Mouse (Mus musculus) liver (tissue): ENCODE data around the gene Sh2d5.

Experiments used
- DNase-seq: peaks from one replicate; pipeline ENCODE4 v3.0.0-alpha.2; 2020; ENCODE audit warnings: mixed read lengths

Gene Sh2d5

DNA sequence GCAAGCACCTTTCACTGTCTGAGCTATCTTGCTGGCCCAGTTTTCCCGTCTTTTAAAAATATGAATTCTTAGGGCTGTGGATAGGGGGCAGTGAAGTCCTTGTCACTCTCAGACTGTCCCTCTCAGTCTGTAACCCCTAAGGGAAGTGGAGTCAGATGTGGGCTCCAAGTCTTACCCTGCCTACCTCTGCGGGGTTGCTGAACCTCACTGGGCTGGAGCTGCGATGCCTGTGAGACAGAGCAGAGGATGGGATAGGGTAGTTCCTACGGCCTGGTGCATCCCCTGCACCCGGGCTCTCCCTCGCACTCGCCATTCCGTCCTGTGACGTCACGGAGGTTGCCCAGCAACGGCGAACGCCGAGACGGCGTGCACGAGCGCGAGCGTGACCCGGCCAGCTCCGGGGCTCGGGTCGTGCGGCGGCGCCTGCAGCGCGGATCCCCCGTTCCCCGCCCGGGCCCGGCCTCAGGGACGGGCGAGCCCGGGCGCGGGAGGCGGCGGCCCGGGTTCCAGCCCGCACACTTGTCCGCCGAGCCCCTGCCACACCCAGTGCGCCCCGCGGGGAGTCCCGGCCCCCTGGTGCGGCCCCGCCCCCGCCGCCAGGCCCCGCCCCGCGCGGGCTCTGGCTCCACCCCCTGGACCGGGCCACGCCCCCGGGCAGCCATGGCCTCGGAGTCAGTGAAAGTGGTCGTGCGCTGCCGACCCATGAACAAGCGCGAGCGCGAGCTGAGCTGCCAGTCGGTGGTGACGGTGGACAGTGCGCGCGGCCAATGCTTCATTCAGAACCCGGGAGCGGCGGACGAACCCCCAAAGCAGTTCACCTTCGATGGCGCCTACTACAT, 11.9 kb downstream of the Sh2d5 start:
- peak; percentile 80 for DNase-seq

DNA sequence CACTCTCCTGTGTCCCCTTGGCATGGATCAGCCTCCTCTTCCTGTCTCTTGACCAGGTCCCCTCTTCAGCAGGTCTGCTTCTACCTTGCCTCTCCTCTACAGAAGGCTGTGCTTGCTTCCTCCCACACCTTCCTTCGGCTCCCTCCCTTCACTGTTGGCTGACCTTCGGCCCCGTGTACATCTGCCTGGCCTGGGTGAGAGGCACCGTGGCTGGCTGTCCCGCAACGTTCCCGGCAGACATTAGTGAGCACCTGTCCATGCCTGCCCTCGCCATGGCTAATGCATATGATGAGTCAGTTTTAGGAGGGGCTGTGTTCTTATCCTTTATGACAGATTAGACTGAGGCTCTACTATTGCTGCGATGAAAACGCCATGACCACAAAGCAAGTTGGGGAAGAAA, 17.7 kb downstream of the Sh2d5 start:
- no peak for DNase-seq

DNA sequence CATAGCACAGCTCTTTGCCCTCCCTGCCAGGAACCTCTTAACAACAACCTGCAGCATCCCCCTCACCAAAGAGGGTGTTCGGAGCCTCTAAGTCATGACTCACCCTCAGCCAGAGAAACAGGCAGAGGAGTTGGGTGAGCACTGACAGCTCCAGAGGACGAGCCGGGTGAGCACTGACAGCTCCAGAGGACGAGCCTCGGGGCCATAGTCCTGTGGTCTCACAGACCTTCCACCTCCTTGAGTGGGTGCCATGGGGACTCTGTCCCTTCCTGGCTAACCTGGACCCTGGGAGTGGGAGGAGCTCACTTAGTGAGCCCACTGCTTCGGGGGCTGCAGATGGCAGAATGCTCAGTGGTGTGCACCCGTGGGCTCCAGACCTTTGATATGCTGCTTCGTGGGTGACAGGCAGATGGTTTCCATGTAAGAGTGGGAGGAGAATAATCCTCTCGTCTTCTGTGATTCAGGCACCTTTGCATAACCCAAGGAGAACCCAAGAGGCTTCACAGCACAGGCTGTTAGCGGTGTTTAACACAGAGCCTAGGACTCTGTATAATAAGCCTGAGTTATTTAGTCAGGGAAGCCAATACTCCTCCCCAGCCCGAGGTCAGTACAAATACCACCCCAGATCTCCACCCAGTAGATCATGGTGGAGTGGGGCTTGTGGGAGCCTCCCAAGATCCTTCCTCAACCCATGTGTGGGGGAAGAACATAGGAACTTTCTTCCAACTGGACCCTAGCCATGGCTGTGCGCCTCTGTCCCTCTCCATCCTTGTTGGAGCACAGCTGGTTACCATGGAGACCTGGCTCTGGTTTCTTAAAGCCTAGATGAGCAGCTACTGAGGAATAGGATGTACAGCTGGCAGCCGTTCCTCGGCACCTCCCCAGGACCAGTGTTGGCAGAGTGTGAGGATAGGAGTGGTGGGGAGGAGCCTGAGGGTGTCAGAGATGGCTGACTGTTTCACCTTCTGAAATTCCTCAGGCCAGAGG, 22.1 kb downstream of the Sh2d5 start:
- DNase-seq: no peak

DNA sequence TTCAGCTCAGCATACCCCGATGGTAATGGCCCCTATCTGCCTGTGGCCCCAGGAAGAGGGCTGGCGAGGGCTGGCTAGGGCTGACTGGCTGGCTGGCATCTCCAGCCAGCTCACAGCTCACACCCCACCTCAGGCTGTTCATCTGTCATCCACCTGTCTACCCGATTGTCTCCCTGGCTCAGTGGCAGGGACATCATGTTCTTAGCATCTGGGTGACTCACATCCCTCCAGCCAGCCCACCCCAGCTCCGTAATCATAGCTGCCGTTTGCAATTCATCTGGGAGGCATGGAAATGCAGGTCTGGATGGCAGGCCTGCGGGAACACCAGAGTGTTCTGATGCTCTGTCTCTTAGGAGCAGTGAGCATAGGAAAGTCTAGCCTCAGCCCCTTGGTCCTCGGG, 28.1 kb downstream of the Sh2d5 start:
- no peak for DNase-seq

DNA sequence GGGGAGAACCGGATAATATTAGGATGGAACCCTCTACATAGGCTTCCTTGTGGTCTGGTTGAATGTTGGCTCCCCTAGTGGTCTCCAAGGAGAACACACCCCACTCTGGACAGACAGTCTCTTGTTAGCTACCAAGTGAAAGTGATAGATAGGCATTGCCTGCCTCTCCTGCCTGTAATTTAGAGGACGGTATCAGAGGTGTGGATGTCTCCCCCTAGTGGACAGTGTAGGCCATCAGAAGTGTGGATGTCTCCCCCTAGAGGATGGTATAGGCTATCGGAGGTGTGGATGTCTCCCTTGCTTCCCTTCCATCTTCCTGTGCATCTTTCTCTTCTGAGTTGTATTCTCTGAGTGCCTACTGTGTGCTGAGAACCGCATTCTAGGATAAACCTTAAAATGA, 32.6 kb downstream of the Sh2d5 start:
- DNase-seq: peak; percentile 66

DNA sequence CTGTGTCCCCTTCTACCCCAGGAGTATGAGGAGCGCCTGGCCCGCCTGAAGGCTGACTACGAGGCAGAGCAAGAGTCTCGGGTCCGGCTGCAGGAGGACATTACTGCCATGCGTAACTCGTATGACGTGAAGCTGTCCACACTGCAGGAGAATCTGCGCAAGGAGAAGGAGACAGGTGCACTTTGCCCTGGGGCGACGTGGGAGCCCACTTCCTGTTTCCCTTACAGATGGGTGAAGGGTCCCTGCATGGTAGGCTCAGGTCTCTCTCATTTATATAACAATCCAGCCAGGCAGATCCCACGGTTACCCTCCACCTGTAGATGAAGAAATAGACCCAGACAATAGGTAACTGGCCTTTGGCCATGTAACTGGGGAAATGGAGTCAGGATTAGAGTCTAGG, 36.2 kb downstream of the Sh2d5 start:
- no peak for DNase-seq

DNA sequence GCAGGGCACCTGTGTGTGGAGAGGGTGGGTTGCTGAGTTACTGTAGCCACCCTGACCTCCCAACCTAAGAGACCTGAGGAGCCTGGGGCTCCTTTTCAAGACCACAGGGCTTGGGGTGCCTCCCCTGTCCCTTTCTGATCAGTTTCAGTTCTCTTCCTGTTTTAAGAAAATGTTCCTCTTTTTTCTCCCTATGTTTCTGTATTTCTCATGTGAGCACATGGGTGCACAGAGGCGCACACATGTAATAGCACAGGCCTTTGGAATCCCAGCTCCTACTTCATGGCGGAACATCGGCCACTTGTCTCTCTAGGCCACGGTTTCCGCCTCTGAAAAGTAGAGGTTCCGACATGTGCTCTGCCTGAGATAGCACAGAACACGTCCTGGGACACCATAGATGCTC, 38.5 kb downstream of the Sh2d5 start:
- DNase-seq: no peak

DNA sequence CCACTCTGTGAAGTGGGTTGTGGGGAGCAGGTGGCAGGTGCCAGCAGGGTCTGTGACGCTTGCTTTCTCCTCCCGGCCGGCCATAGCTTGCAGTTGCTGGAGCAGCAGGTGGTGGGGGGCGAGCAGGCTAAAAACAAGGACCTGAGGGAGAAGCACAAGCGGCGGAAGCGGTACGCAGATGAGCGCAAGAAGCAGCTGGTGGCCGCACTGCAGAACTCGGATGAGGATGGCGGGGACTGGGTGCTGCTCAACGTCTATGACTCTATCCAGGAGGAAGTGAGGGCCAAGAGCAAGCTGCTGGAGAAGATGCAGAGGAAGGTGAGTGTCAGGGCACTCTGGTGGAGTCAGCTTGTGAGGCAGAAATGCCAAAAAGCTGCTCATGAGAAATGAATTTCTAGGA, 41.8 kb downstream of the Sh2d5 start:
- no peak for DNase-seq

DNA sequence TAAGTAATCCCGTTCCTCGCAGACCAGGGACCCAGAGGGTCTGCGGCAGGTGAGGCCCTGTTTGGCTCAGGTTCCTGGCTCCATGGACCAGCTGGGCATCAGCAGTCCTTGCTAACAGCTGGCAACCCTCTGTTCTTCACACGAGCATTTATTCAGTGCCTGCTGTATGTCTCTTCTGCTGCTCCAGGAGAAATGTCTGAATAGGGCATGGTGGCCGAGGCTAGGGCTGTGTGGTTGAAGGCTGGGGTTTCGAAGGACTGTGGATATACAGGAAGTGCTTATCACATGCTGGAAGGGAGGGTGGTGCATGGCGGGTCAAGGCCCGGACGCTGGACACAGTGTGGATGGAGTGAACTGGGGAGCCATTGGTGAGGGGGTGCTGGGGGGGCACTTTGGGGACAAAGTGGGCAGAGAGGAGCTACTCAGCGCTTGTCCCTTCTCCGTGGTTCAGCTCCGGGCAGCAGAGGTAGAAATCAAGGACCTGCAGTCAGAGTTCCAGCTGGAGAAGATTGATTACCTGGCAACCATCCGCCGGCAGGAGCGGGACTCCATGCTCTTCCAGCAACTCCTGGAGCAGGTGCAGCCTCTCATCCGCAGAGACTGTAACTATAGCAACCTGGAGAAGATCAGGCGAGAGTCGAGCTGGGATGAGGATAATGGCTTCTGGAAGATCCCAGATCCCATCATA, 43.2 kb downstream of the Sh2d5 start:
- no peak for DNase-seq

DNA sequence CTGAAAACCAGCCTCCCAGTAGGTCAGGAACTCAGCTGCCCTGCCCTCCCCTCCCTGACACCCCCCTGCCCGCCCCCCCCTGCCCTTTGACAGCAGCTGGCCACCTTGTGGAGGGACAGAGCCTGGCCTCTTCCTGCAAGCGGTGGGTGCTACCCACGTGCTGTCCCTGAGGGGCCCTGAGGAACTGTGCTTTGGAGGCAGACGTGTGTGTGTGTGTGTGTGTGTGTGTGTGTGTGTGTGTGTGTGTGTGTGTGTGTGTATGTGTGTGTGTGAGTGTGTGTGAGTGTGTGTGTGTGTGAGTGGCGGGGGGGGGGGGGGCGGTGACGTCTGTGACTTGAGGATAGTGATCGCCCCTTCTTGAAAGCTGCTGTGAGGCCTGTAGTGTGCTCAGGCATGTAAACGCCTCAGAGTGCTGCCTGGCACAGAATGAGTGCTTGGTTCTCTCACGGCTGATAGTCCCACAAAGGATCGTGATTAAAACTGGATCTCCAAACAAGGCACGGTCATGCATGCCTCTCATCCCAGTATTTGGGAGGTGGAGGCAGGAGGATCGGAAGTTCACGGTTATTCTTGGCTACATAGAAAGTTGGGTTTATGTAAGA, 43.8 kb downstream of the Sh2d5 start:
- DNase-seq: no peak

DNA sequence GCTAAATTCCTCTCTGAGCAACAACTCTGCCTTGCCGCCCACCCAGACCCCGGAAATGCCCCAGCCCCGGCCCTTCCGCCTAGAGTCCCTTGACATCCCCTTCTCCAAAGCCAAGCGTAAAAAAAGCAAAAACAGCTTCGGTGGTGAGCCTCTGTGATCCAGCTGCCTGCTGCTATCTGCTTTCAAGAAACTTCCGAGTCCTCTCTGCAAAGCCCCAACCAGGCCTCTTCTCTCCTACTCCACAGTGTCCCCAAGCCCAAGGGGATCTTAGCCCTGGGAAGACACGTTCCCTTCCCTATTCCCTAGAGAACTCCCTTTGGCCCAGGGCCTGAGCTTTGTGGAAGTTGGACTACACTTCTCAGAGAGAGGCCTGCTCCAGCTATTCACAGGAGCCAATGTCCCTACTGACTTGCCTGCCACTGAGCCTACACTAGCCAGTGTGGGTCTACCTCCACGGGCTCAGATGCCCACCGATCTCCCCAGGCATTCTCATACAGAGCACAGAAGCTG, 51.1 kb downstream of the Sh2d5 start:
- DNase-seq: no peak

DNA sequence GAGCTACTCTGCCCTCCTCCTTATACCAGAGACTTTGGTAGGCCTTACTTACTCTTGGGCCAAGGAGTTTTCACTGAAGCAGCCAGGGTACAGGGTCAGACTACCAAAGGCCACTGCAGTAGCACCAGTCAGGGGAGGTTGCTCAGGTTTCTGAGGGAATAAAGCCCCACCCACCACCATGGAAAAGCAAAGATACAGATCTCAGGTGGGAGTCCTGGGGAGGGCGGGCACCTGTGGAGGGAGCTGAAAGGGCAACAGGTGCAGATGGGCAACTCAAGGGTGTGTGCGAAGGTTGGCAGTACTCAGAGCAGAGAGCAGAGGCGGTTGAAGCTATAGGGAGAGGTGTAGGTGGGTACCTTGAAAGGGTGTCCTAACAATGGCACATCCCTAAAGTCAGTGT, 52.8 kb downstream of the Sh2d5 start:
- DNase-seq: no peak

DNA sequence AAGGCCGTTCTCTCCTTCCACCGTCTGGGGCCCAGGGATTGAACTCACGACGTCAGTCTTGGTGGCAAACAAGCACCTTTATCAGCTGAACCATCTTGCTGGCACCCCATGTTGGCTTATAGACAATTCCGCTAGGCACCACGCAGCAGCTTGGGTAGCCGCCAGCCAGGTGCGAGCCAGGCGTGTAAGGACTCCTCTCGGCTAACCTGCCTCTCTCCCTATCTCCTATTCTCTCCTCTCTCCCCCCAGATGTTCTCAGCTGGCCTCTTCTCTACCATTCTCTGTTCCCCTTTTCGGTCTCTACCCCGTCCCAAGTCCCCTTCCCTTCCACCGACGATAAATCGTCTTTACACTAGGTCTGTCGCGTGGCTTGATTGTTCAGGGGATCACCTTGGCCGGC, 53.5 kb downstream of the Sh2d5 start:
- peak; percentile 23 for DNase-seq

DNA sequence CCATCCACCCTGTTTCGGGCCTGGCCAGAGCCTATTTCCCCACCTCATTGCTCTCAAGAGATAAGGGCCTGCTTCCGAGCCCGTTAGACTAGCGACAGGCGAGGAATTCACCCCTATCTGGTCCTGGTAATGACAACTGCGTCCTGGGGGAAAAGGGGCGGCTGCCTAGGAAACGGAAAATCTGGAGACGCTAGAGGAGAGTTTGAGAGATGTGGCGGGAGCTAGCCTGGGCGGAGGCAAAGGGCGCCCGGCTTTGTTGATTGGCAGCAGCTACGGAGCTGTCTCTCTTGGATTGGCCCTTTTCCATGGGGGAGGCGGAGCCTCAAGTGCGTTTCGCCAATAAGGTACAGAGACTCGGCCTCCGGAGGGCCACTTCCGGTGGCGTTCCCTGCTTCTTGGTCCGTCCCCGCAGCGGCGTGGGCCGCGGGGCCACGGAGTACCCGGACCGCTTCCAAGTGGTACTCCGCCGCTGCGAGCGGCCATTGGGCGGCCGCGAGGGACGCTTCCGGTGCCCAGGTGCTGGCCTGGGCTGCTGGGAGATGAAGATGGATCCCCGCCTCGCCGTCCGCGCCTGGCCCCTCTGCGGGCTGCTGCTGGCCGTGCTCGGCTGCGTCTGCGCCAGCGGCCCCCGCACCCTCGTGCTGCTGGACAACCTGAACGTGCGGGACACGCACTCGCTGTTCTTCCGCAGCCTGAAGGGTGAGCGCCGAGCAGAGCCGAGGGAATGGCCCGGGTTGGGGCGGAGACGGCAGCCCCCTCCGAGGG, 54.3 kb downstream of the Sh2d5 start, which contains the start of gene Ddost:
Gene Ddost, plus strand, starts transcription at position 391 of the 765 bp plus-strand sequence.
- peak; percentile 98 for DNase-seq

DNA sequence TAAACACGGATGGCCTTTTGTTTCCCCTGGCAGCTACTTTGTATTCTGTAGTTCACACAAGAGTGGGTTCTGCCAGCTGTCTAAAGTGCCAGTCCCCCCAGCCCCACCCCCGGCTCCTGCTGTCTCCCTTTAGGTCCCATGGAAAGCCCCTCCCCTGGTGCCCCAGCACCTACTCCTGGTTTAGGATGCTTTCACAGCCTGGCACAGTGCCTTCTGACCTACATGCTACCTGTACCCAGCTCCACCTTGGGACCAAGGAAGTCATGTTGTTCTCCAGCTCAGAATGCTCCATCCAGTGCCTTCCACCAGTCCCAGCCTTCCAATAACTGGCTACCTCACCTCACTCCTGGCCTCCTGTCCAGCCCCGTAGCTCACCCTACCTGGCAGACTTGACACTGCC, 56.8 kb downstream of the Sh2d5 start:
- DNase-seq: no peak

DNA sequence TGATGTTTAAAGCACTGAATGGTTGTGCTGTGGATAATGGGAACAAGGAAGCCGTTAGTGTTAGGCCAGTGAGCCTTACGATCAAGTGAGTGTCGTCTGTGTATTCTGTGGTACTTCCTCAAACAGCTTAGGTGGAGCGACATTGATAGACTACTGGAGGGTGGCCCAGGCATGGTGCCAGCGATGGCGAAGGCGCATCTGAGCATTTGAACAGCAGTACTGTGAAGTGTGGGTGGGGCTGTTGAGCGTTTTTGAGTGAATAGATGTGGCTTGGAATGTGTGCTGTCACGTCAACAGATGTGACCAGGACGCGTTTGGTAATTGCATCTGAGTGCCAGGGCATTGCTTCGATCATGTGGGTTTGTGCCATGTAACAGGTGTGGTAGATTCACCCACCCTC, 57.5 kb downstream of the Sh2d5 start:
- no peak for DNase-seq

DNA sequence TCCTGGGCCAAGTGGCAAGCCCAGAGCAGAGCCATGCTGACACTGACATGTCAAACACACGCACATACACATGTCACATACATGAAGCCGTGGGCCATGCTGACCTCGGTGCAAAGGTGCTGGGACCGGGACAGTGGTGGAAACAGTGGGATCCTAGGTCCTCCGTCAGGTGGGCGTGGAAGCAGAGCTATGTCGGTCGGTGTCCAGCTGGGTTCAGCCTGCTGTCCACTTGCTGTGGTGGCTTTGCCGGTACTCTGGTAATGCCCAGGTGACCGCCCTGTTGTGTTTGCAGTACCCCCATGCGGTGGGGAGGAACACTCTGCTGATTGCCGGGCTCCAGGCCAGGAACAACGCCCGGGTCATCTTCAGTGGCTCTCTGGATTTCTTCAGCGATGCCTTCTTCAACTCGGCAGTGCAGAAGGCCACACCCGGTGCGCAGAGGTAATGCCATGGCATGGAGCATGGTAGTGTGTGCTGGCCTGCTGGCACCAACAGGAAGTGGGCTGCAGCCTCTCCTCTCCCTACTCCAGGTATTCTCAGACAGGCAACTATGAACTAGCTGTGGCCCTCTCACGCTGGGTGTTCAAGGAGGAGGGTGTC, 60.2 kb downstream of the Sh2d5 start:
- DNase-seq: no peak
